Mouse (Mus musculus): ENCODE measurements around the gene Rnase13. TPM values are rescaled to one million over a fixed set of nuclear protein-coding genes. Genes with fewer than 3 reads are reported as not detected.
"Not testable (repeated sequence)": the region's sequence is repeated elsewhere in the genome, so short reads cannot be mapped to it uniquely, and the experiment has no call there.

Rnase13 gene
- polyA plus RNA-seq, 1 experiment from 2014 or later: not detected

GRCm38 (mm10) chr14:51929309-51929943 is 6.9 kb upstream of the Rnase13 start:
- Histone ChIP-seq H3K27ac (replicated peaks) (no peak overlapping the region), H3K27me3 (no peaks in the 10 kb centered on the region), H3K9ac (no peak overlapping the region), H3K4me1 (replicated peaks) (peaks cover 3% of the 10 kb centered on the region), H3K36me3 (replicated peaks) (no peaks in the 10 kb centered on the region), H3K9me3 (replicated peaks) (no peaks in the 10 kb centered on the region), H3K4me2 (no peak overlapping the region), H3K4me3 (replicated peaks) (no peak overlapping the region)
- ATAC-seq (ENCODE audit: insufficient read depth): 0 out of 2 replicates have a peak, but pooled peaks have one; percentile 21
- WGBS (ENCODE audit: insufficient replicate concordance): 64% methylated on average over 8 of the region's 8 CpGs

GRCm38 (mm10) chr14:51926930-51927329 is 4.4 kb upstream of the Rnase13 start:
- not testable (repeated sequence) for H3K9me3 ChIP-seq (replicated peaks); H3K4me3 ChIP-seq (replicated peaks); H3K27ac ChIP-seq (replicated peaks); H3K4me2 ChIP-seq; H3K27me3 ChIP-seq; H3K9ac ChIP-seq; ATAC-seq (ENCODE audit: insufficient read depth); H3K4me1 ChIP-seq (replicated peaks); H3K36me3 ChIP-seq (replicated peaks)
- 83% methylated on average over 11 of the region's 11 CpGs for WGBS (ENCODE audit: insufficient replicate concordance)

DNA sequence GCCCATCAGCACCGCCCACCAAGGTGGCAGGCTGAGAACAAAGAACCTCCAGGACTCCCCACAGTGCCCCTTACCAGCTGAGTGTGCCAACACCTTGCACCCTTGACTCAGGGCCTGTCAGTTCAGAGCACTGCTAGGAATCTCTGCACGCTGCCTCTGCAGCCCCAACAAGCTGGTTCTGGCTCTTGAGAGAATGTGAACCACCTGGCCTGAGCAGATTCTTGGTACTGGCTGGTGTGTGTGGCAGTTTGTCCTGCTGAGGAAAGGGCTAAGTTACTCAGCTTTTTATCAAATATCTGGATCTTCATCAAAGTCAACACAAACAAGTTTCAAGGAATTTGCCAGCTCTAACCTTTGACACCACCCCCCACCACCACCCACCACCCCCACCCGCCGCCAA is 919 bp upstream of the Rnase13 start:
- no peak overlapping the region for H3K4me3 ChIP-seq (replicated peaks)
- no peaks in the 10 kb centered on the region for H3K36me3 ChIP-seq (replicated peaks)
- H3K27me3 ChIP-seq: no peaks in the 10 kb centered on the region
- WGBS (ENCODE audit: insufficient replicate concordance): 61% methylated on average over 4 of the region's 4 CpGs
- H3K9ac ChIP-seq: no peak overlapping the region
- no peak overlapping the region for H3K4me2 ChIP-seq
- H3K4me1 ChIP-seq (replicated peaks): no peaks in the 10 kb centered on the region
- H3K9me3 ChIP-seq (replicated peaks): no peaks in the 10 kb centered on the region
- H3K27ac ChIP-seq (replicated peaks): no peak overlapping the region
- ATAC-seq (ENCODE audit: insufficient read depth): no peak

DNA sequence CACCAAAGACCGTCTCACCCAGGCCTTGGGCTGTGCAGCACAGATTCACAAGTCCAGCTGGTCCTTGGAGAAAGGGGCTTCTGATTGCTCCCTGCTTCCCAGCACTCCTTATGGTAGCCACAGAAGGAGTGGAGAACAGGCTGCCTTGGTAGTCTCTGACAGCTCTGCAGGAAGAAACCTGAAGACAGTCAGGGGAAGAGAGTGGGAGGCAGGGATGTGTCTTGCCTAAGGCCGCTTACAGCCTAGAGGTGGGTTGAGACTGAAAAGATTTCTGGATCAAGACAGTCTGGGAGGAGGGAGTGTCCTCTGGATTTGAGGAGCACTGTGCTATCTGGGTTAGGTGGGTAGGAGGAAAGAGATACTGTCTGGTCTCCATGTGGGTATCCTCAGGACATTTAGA is 337 bp upstream of the Rnase13 start:
- no peak overlapping the region for H3K9ac ChIP-seq
- no peak overlapping the region for H3K4me2 ChIP-seq
- H3K27me3 ChIP-seq: no peaks in the 10 kb centered on the region
- no peaks in the 10 kb centered on the region for H3K36me3 ChIP-seq (replicated peaks)
- no peaks in the 10 kb centered on the region for H3K4me1 ChIP-seq (replicated peaks)
- no peak overlapping the region for H3K4me3 ChIP-seq (replicated peaks)
- no peak overlapping the region for H3K27ac ChIP-seq (replicated peaks)
- ATAC-seq (ENCODE audit: insufficient read depth): no peak
- WGBS (ENCODE audit: insufficient replicate concordance): 63% methylated on average over 2 of the region's 2 CpGs
- no peaks in the 10 kb centered on the region for H3K9me3 ChIP-seq (replicated peaks)

DNA sequence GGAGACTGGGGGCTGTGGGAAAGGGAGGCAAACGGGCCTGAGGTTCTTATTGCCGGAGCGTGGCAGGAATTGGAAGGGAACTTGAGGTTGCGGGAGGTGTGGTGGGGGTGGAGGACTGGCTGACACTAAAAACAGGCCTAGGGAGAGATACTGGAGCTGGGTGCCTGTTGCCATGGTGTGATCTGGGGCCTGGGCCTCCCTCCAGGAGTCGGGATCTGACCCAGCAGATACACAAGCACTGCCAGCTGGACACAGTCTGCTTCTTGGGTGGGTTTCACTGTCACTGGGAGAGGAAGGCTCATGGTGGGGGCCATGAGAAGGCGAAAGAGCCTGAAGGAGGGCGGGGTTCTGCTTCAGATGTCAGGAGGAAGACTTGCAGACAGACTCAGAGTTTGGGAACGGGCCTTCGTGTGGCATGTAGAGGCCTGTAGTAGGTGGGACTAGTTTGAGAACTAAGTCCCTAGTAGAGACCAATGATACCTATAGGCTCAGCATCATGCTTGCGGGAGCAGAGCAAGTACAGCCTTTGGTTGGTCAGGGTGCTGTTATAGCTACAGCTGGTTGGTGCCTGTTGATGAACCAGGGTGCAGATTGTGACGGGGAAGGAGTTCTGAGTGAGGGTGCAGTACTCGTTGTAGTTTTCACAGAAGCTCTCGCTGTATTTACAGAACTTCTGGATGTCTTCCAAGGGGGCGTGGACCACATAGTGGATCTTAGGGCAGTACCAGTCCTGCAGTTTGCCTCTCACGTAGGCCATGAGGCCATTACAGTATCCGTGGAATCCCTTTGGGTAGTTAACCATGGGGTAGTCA is 608 bp downstream of the Rnase13 start:
- no peaks in the 10 kb centered on the region for H3K4me1 ChIP-seq (replicated peaks)
- no peaks in the 10 kb centered on the region for H3K36me3 ChIP-seq (replicated peaks)
- no peak overlapping the region for H3K27ac ChIP-seq (replicated peaks)
- no peak overlapping the region for H3K4me2 ChIP-seq
- no peak overlapping the region for H3K4me3 ChIP-seq (replicated peaks)
- H3K9ac ChIP-seq: no peak overlapping the region
- peaks cover 3% of the 10 kb centered on the region; the same call in 1 of the 2 replicates for H3K27me3 ChIP-seq
- no peak for ATAC-seq (ENCODE audit: insufficient read depth)
- WGBS (ENCODE audit: insufficient replicate concordance): 61% methylated on average over 16 of the region's 16 CpGs
- no peaks in the 10 kb centered on the region for H3K9me3 ChIP-seq (replicated peaks)

DNA sequence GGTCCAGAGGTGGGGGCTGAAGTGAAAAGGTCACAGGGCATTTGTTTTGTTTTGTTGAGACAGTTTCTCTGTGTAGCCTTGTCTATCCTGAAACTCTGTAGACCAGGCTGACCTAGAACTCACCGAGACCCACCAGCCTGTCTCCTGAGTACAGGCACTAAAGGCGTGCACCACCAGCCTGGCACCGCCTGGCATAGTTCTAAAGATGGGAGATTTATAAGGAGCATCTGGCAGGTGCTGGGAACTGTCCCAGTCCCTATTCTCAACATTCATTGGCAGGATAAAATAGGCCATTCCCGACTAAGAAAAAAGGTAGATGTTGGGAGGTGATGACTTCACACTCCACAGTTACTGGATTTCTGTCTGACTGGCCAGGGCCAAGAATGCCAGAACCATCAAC is 3.6 kb downstream of the Rnase13 start:
- Histone ChIP-seq H3K27me3 (peaks cover 28% of the 10 kb centered on the region), H3K4me2 (no peak overlapping the region), H3K9ac (no peak overlapping the region), H3K4me3 (replicated peaks) (no peak overlapping the region), H3K36me3 (replicated peaks) (no peaks in the 10 kb centered on the region), H3K27ac (replicated peaks) (no peak overlapping the region), H3K4me1 (replicated peaks) (peaks cover 6% of the 10 kb centered on the region), H3K9me3 (replicated peaks) (no peaks in the 10 kb centered on the region)
- ATAC-seq (ENCODE audit: insufficient read depth): no peak
- 72% methylated on average over 4 of the region's 4 CpGs for WGBS (ENCODE audit: insufficient replicate concordance)

DNA sequence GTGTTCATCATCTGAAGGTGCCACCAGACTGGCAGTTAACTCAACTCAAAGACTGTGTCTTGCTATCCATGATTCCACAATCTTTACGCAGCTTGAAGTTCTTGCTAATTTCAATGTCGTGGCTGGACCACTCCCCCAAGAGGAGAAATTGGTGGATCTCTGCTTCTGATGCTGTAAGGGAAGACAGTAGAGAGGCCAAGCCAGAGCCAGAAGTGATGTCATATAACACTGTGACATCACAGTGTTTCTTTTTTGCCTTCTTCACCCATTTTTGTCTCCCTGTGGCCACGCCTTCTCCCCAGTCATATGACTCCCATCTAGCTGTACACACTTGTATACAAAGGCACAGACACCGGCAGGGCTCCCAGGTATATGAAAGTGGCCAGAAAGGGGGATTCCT is 4.4 kb downstream of the Rnase13 start, which contains the start of gene Tppp2:
Tppp2 (plus strand) TSS at position 301 of the 400 bp plus-strand sequence.
- Histone ChIP-seq H3K9ac (no peak within 1 kb of the TSS), H3K4me3 (replicated peaks) (no peak within 1 kb of the TSS), H3K4me1 (replicated peaks) (peaks cover 15% of the 10 kb centered on the region), H3K9me3 (replicated peaks) (no peaks in the 10 kb centered on the region), H3K36me3 (replicated peaks) (no peaks in the 10 kb centered on the region), H3K4me2 (no peak within 1 kb of the TSS), H3K27me3 (peaks cover 36% of the 10 kb centered on the region), H3K27ac (replicated peaks) (no peak within 1 kb of the TSS)
- no peak for ATAC-seq (ENCODE audit: insufficient read depth)
- WGBS (ENCODE audit: insufficient replicate concordance): 59% methylated on average over 4 of the region's 4 CpGs

DNA sequence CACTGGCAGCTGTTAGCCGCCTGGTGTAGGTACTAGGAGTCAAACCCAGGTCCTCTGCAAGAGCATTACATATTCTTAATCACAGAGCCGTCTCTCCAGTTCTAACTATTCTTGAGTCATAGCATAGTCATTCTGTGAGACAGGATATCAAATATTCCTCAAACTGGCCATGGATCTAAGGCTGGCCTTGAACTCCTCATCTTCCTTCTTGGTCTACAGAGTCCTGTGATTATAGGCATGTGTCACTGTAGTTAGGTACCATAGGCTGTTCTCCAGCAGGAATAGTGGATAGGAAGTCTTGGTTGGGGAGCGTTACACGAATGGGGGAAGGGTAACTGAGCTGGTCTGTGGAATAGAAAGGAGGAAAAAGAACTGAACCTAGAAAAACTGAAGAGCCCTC is 6.0 kb downstream of the Rnase13 start:
- Histone ChIP-seq H3K9ac (no peak overlapping the region), H3K9me3 (replicated peaks) (no peaks in the 10 kb centered on the region), H3K36me3 (replicated peaks) (no peaks in the 10 kb centered on the region), H3K4me1 (replicated peaks) (peaks cover 24% of the 10 kb centered on the region), H3K4me2 (no peak overlapping the region), H3K4me3 (replicated peaks) (no peak overlapping the region), H3K27me3 (peaks cover 51% of the 10 kb centered on the region), H3K27ac (replicated peaks) (no peak overlapping the region)
- no peak for ATAC-seq (ENCODE audit: insufficient read depth)
- 56% methylated on average over 4 of the region's 4 CpGs for WGBS (ENCODE audit: insufficient replicate concordance)

GRCm38 (mm10) chr14:51915030-51915429 is 7.5 kb downstream of the Rnase13 start:
- WGBS (ENCODE audit: insufficient replicate concordance): 5% methylated on average over 3 of the region's 3 CpGs
- no peak overlapping the region for H3K9ac ChIP-seq
- peaks cover 58% of the 10 kb centered on the region for H3K27me3 ChIP-seq
- H3K27ac ChIP-seq (replicated peaks): no peak overlapping the region
- no peaks in the 10 kb centered on the region for H3K9me3 ChIP-seq (replicated peaks)
- no peak overlapping the region for H3K4me3 ChIP-seq (replicated peaks)
- ATAC-seq (ENCODE audit: insufficient read depth): no peak
- H3K36me3 ChIP-seq (replicated peaks): no peaks in the 10 kb centered on the region
- no peak overlapping the region for H3K4me2 ChIP-seq
- H3K4me1 ChIP-seq (replicated peaks): peaks cover 24% of the 10 kb centered on the region

GRCm38 (mm10) chr14:51913960-51914762 is 8.4 kb downstream of the Rnase13 start, which contains the start of gene Ndrg2:
Gene Ndrg2, minus strand, starts transcription at chr14:51914158.
- Histone ChIP-seq H3K27me3 (peaks cover 58% of the 10 kb centered on the region), H3K9me3 (replicated peaks) (no peaks in the 10 kb centered on the region), H3K9ac (peak within 1 kb of the TSS; percentile 14), H3K4me3 (replicated peaks) (peak within 1 kb of the TSS; percentile 55), H3K27ac (replicated peaks) (peak within 1 kb of the TSS; percentile 39; the same call in 1 of the 2 replicates), H3K36me3 (replicated peaks) (no peaks in the 10 kb centered on the region), H3K4me1 (replicated peaks) (peaks cover 24% of the 10 kb centered on the region), H3K4me2 (peak within 1 kb of the TSS; percentile 85)
- 6% methylated on average over 23 of the region's 23 CpGs for WGBS (ENCODE audit: insufficient replicate concordance)
- no peak for ATAC-seq (ENCODE audit: insufficient read depth)

Measured in liver, embryonic 15.5 days (tissue).